Mouse (Mus musculus): Measurements from ENCODE around the gene Mkrn1.
"Not testable (repeated sequence)": the region's sequence is repeated elsewhere in the genome, so short reads cannot be mapped to it uniquely, and the experiment has no call there.

Mkrn1 gene

GRCm38 (mm10) chr6:39378161-39378835 is 42.0 kb downstream of the Mkrn1 start:
- DNase-seq = not testable (repeated sequence)

GRCm38 (mm10) chr6:39377311-39377827 is 42.9 kb downstream of the Mkrn1 start, which contains the start of gene Slc37a3:
Slc37a3 (minus strand) TSS chr6:39377675.
- peak; percentile 95 for DNase-seq

DNA sequence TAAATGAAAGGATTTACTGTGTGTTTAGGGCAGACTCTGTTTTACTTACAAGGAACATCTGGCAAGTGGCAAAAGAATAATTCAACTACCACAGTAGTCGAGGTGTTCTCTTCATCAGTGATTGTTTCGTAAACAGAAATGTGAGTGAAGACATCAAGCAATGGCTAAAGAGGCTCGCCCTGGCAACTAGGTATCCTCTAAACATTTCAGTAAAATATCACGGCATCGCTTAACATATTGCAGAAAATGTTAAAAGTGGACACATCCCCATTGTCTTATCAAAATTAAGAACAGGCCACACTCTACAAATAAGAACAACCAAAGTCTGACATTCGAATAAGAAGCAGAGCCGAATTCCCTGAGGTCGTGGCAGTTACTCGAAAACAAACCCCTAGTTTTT is 43.5 kb downstream of the Mkrn1 start:
- no peak for DNase-seq

DNA sequence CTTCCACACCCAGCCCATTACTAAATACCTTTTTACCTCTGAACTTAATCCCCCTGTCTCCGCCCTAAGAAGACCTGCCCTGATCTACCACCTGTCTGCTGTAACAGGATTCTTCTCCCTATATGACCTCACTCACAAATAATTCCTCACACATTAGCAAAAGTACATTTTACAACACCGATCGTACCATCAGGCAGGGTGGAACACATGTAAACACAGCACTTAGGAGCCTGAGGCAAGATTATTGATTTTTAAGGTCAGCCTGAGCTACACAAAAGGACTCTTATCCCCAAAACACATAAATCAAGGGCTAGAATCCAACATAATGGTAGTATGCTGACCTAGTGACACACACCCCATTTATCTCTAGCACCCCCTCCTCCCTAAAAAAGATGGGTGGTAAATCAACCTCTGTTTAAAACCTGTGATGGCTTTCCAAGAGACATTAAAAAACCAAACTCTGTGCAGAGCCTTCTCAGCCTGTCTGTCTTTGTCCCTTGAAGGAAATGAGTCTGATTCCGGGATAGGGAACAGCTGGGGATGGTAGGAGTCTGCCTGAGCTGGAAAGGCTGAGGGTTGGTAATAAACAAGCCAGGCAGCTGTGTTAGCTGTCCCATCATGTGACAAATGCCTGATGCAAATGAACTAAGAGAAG is 46.8 kb downstream of the Mkrn1 start:
- no peak for DNase-seq

DNA sequence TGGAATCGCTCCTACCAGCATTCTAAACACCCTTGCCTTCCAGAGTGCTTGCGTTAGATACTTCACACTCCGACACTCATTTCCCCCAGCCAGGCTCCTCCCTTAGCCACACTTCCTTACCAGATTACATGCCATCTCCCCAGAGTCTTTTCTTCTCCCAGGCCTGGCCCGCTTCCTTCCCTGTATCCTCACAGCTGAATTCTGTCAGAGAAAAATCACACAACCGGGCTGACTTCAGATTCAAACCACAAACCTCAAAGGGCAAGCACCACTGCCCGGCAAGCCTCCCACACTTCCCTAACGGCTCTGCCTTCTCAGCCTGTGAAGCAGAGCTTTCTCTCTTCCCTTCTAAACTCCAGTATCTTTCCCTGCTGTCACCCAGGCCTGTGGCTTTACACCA is 47.5 kb downstream of the Mkrn1 start:
- DNase-seq = no peak

GRCm38 (mm10) chr6:39372042-39372441 is 48.2 kb downstream of the Mkrn1 start:
- DNase-seq = no peak

GRCm38 (mm10) chr6:39369631-39370030 is 50.6 kb downstream of the Mkrn1 start:
- DNase-seq = no peak

DNA sequence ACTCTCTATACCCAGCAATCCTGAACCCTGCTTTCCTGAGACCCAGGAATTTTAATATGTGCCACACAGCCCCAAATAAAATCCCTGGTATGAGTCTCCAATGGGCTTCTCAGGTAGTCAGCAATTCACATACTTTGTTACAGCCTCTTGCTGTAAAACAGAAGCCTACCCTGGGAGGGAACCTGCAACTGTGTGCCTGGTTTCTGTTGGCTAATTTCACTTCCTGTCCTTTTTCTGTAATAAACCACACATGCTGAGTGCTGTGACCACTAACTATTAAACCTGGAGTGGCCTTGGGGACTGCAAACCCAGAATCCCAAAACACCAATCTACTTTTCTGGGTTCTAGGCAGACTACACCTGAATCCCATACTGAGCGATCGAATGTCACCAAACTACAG is 57.6 kb downstream of the Mkrn1 start:
- DNase-seq = no peak

DNA sequence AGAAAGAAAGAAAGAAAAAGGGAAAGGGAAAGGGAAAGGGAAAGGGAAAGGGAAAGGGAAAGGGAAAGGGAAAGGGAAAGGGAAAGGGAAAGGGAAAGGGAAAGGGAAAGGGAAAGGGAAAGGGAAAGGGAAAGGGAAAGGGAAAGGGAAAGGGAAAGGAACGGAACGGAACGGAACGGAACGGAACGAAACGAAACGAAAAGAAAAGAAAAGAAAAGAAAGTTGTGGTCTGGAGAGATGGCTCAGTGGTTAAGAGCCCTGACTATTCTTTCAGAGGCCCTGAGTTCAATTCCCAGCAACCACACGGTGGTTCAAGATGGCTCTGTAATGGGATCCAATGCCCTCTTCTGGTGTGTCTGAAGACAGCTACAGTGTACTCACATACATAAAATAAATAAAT is 61.1 kb downstream of the Mkrn1 start:
- DNase-seq = not testable (repeated sequence)

DNA sequence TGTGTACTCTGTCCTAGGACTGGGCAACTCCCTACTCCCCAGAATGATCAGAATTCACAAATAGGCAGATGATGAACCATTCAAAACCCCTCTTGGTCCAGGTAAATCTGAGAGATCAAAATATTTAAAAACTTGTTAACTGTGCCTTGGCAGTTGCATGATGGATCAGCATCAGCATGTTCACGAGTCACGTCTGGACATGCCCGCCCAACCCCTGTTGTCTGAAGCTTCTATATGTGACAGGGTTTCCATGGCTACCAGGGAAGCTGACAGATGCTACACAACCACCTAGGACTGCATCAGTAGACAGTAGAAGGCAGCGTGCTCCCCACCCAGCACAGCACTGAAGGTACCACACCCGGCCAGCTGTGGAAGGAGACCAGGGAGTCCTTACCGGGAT is 71.3 kb downstream of the Mkrn1 start:
- DNase-seq = no peak

GRCm38 (mm10) chr6:39347880-39348814 is 72.1 kb downstream of the Mkrn1 start:
- peak; percentile 43 for DNase-seq
